In genomic region chr10:77471512-77471911, GRCm38 (mm10) we compare ENCODE assay signal across 23 mouse cellular contexts. TPM values are rescaled to one million over a fixed set of nuclear protein-coding genes. Genes with fewer than 3 reads are reported as not detected.
DNase-seq lines count a peak whose midpoint lies in the region; ATAC-seq and TF ChIP-seq lines count a peak whose summit lies in the region.
"Had no signal": no experiment of that assay in that cellular context is flagged by ENCODE, and none has a peak within 500 bp of the region (broad histone marks: within the 10 kb centered on the region; RNA-seq: fewer than 3 reads in every experiment).

No protein-coding gene starts in this region.

- peak; percentile 44 for ATAC-seq in lung, postnatal 0 days
- no peak for ATAC-seq in frontal cortex, adult (ENCODE audit: low TSS enrichment)
- ATAC-seq: forebrain, embryonic 13.5 days; hindbrain, postnatal 0 days; Patski had no signal

- intact Hi-C loops in heart, adult 2 months (cut with DNase I) = loop anchor here (5.0 kb wide), 1 partner anchor 39 kb away; no protein-coding TSS in a partner anchor
- intact Hi-C loops in heart, postnatal 36 days (cut with DNase I) = no loop called here

- H3K27me3 ChIP-seq in heart, adult 2 months (ENCODE audit: control insufficient read depth, insufficient read depth, low read length) = no peaks in the 10 kb centered on the region
- H3K27me3 ChIP-seq in lung, postnatal 0 days (replicated peaks; ENCODE audit: insufficient read depth, low read length) = no peaks in the 10 kb centered on the region
- H3K27me3 ChIP-seq: CH12.LX; forebrain, embryonic 13.5 days; heart, embryonic 12.5 days; heart, embryonic 15.5 days; Patski had no signal

- H3K9me3 ChIP-seq in lung, postnatal 0 days (ENCODE audit: low read length) = no peaks in the 10 kb centered on the region
- H3K9me3 ChIP-seq: forebrain, embryonic 10.5 days; forebrain, embryonic 13.5 days; G1E; heart, embryonic 12.5 days; heart, embryonic 15.5 days had no signal

- DNase-seq in heart, adult 2 months = no peak
- DNase-seq in heart, postnatal 36 days = no peak
- no peak for DNase-seq in lung, postnatal 0 days (ENCODE audit: low spot score)
- no peak for DNase-seq in lung, postnatal 36 days
- DNase-seq in lung, postnatal 4 days = peak; percentile 51 to 69
- no peak for DNase-seq in layer of hippocampus, adult 2 months (ENCODE audit: low spot score in 2 of 2)
- DNase-seq: adrenal gland, postnatal 10 days; adrenal gland, postnatal 36 days; B cell, adult 2 months; forebrain, postnatal 0 days; heart, adult 11 months; heart, postnatal 10 days; heart, postnatal 4 days had no signal

- TF ChIP-seq EP300 in heart, adult 2 months (IDR thresholded peaks at IDR 0.05; ENCODE audit: insufficient read depth, low read depth, low read length) = no peak
- no peak for TF ChIP-seq EP300 in lung, postnatal 0 days (IDR thresholded peaks at IDR 0.05)

- no peaks in the 10 kb centered on the region for H3K36me3 ChIP-seq in heart, adult 2 months (ENCODE audit: control insufficient read depth, insufficient read depth, low read length)
- no peaks in the 10 kb centered on the region for H3K36me3 ChIP-seq in lung, postnatal 0 days (ENCODE audit: insufficient read depth, low read length)
- H3K36me3 ChIP-seq: forebrain, embryonic 10.5 days; G1E; heart, embryonic 12.5 days; heart, embryonic 15.5 days had no signal

- WGBS in heart, adult 2 months = 32% methylated on average over 7 of the region's 7 CpGs
- WGBS in lung, postnatal 0 days = 37% methylated on average over 7 of the region's 7 CpGs

- no peak overlapping the region for H3K9ac ChIP-seq in heart, adult 2 months (ENCODE audit: low read depth, low read length)
- H3K9ac ChIP-seq in lung, postnatal 0 days (replicated peaks; ENCODE audit: low read depth) = no peak overlapping the region
- H3K9ac ChIP-seq: forebrain, embryonic 13.5 days; forebrain, postnatal 0 days; heart, embryonic 12.5 days; heart, embryonic 15.5 days; hindbrain, embryonic 14.5 days had no signal

- no peak overlapping the region for H3K4me3 ChIP-seq in heart, adult 2 months
- H3K4me3 ChIP-seq in lung, postnatal 0 days (ENCODE audit: low read depth, low read length) = no peak overlapping the region
- no peak overlapping the region for H3K4me3 ChIP-seq in layer of hippocampus, adult 2 months
- H3K4me3 ChIP-seq: forebrain, embryonic 10.5 days; forebrain, embryonic 13.5 days; heart, embryonic 12.5 days; heart, embryonic 15.5 days had no signal

- H3K79me2 ChIP-seq in heart, adult 2 months (replicated peaks; ENCODE audit: control insufficient read depth, insufficient read depth, low read length) = no peaks in the 10 kb centered on the region

- H3K27ac ChIP-seq in heart, adult 2 months = peak overlapping the region; percentile 23; the same call in 1 of the 2 replicates
- H3K27ac ChIP-seq in lung, postnatal 0 days (ENCODE audit: low read length) = no peak overlapping the region
- no peak overlapping the region for H3K27ac ChIP-seq in layer of hippocampus, adult 2 months
- H3K27ac ChIP-seq: forebrain, embryonic 10.5 days; forebrain, embryonic 13.5 days; heart, embryonic 15.5 days; hindbrain, embryonic 14.5 days; hindbrain, postnatal 0 days had no signal

- TF ChIP-seq POLR2A in heart, adult 2 months (IDR thresholded peaks at IDR 0.05; ENCODE audit: insufficient read depth, low read depth, low read length) = no peak

- peaks cover 23% of the 10 kb centered on the region for H3K4me1 ChIP-seq in heart, adult 2 months (ENCODE audit: control insufficient read depth, insufficient read depth, low read length)
- H3K4me1 ChIP-seq in lung, postnatal 0 days (ENCODE audit: insufficient read depth, low read depth, low read length) = no peaks in the 10 kb centered on the region; the same call in 1 of the 2 replicates
- H3K4me1 ChIP-seq: forebrain, embryonic 10.5 days; forebrain, embryonic 13.5 days had no signal

- TF ChIP-seq CTCF in heart, adult 2 months (IDR thresholded peaks at IDR 0.05) = no peak
- TF ChIP-seq CTCF in lung, postnatal 0 days (IDR thresholded peaks at IDR 0.05) = no peak
- no peak for TF ChIP-seq CTCF in layer of hippocampus, adult 2 months (conservative IDR thresholded peaks at IDR 0.05)

- no peak overlapping the region for H3K4me2 ChIP-seq in lung, postnatal 0 days (replicated peaks; ENCODE audit: low read depth, low read length)
- H3K4me2 ChIP-seq: forebrain, embryonic 13.5 days; heart, embryonic 12.5 days; heart, embryonic 15.5 days; hindbrain, embryonic 14.5 days had no signal

RNA-seq across cellular contexts. Expression of gene Fam207a, which starts 44.1 kb away (rescaled TPM):
- total RNA-seq in heart, adult 2 months (2021) = 10 to 100 TPM in 1 of 2 experiments, 1 to 10 TPM in 1; 8.2 to 10.3 TPM
- polyA plus RNA-seq in heart, adult 2 months (2012; rRNA removed) = 10.4 and 11.1 TPM in 2 replicates
- total RNA-seq in heart, postnatal 36 days (2021) = 10 to 100 TPM in 1 of 2 experiments, 1 to 10 TPM in 1; 9.8 to 10.5 TPM
- polyA plus RNA-seq in lung, postnatal 0 days (2015; fragmentation: Nextera tagmentation; extraction: Ambion mirVana) = 26.8 and 27.2 TPM in 2 replicates
- total RNA-seq in layer of hippocampus, adult 2 months (2021) = 10 to 100 TPM; 32.8 to 35.2 TPM

RNA-seq across cellular contexts. Expression of gene Adarb1, which starts 53.4 kb away (rescaled TPM):
- 10 to 100 TPM; 17.1 to 17.2 TPM for total RNA-seq in heart, adult 2 months (2021)
- 11.4 and 17.2 TPM in 2 replicates for polyA plus RNA-seq in heart, adult 2 months (2012; rRNA removed)
- total RNA-seq in heart, postnatal 36 days (2021) = 10 to 100 TPM; 16.9 to 22.0 TPM
- 25.3 and 30.1 TPM in 2 replicates for polyA plus RNA-seq in lung, postnatal 0 days (2015; fragmentation: Nextera tagmentation; extraction: Ambion mirVana)
- total RNA-seq in layer of hippocampus, adult 2 months (2021) = 100 to 1,000 TPM; 110 to 120 TPM
- polyA plus RNA-seq: G1E had no signal

RNA-seq across cellular contexts. Expression of gene Itgb2, which starts 58.5 kb away (rescaled TPM):
- total RNA-seq in heart, adult 2 months (2021) = 10 to 100 TPM in 1 of 2 experiments, 1 to 10 TPM in 1; 7.1 to 11.2 TPM
- polyA plus RNA-seq in heart, adult 2 months (2012; rRNA removed) = 6.0 and 11.6 TPM in 2 replicates
- total RNA-seq in heart, postnatal 36 days (2021) = 1 to 10 TPM; 7.1 to 9.2 TPM
- polyA plus RNA-seq in lung, postnatal 0 days (2015; fragmentation: Nextera tagmentation; extraction: Ambion mirVana) = 19.1 and 21.1 TPM in 2 replicates
- total RNA-seq in layer of hippocampus, adult 2 months (2021) = 1 to 10 TPM; 3.3 to 4.6 TPM

Comparison
In these comparisons a context has a peak if more than half of its experiments do, and no peak if none do; other contexts are left out.
1. DNase-seq: peak in lung, postnatal 4 days (2 of 2); none in heart, adult 2 months (0 of 2), heart, postnatal 36 days (0 of 2), lung, postnatal 0 days (single experiment), lung, postnatal 36 days (single experiment) and layer of hippocampus, adult 2 months (0 of 2).
2. RNA of gene Adarb1, which starts 53.4 kb away (total RNA-seq): 110 to 120 TPM in layer of hippocampus, adult 2 months; 16.9 to 22.0 TPM in heart, postnatal 36 days and 17.1 to 17.2 TPM in heart, adult 2 months; every median in the first group is over 4 times any median in the second.